Comparison of ENCODE assay signal across 38 mouse cellular contexts in the genomic region with DNA sequence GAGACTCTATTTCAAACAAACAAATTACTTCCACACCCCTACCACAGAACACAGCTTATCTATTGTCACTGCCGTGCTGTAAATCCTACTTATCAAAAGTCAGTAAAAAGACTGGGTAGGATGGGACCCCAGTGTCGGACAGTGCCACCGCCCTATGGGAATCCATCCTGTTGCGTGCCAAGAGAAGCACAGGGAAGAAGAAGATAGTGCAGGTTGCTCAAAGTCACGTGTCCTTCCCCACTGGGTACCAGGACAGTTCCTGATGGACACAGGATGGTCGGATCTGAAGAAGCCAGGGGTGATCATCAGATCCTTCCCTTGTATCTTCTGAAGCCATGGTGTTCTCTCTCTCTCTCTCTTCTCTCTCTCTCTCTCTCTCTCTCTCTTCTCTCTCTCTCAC. TPM values are rescaled to one million over a fixed set of nuclear protein-coding genes. Genes with fewer than 3 reads are reported as not detected.
"Had no signal": no experiment of that assay in that cellular context is flagged by ENCODE, and none has a peak within 500 bp of the region (broad histone marks: within the 10 kb centered on the region; RNA-seq: fewer than 3 reads in every experiment).

No protein-coding gene starts in this region.

- H3K4me3 ChIP-seq: gastrocnemius, adult 2 months; heart, embryonic 10.5 days; heart, embryonic 12.5 days; hindbrain, embryonic 13.5 days; hindbrain, embryonic 15.5 days; kidney, embryonic 15.5 days; limb, embryonic 13.5 days; limb, embryonic 15.5 days had no signal

- H3K9ac ChIP-seq: heart, embryonic 12.5 days; hindbrain, embryonic 13.5 days; hindbrain, embryonic 15.5 days; kidney, embryonic 15.5 days; limb, embryonic 13.5 days; limb, embryonic 15.5 days; liver, embryonic 14.5 days had no signal

- H3K27me3 ChIP-seq: heart, embryonic 12.5 days; hindbrain, embryonic 15.5 days; kidney, embryonic 15.5 days; limb, embryonic 13.5 days; limb, embryonic 15.5 days had no signal

- H3K4me2 ChIP-seq: heart, embryonic 12.5 days; hindbrain, embryonic 13.5 days; hindbrain, embryonic 15.5 days; kidney, embryonic 15.5 days; limb, embryonic 13.5 days; limb, embryonic 15.5 days had no signal

- H3K36me3 ChIP-seq: heart, embryonic 10.5 days; heart, embryonic 12.5 days; hindbrain, embryonic 13.5 days; hindbrain, embryonic 15.5 days; kidney, embryonic 15.5 days; limb, embryonic 13.5 days; limb, embryonic 15.5 days had no signal

- ATAC-seq: hindbrain, postnatal 0 days; intestine, embryonic 16.5 days had no signal

- H3K9me3 ChIP-seq: heart, embryonic 10.5 days; heart, embryonic 12.5 days; hindbrain, embryonic 13.5 days; hindbrain, embryonic 15.5 days; kidney, embryonic 15.5 days; limb, embryonic 13.5 days; limb, embryonic 15.5 days had no signal

- DNase-seq: gastrocnemius, adult 2 months; gastrocnemius, postnatal 10 days; gastrocnemius, postnatal 25 days; heart, adult 18-20 months; heart, postnatal 10 days; heart, postnatal 36 days; kidney, adult 11 months; kidney, adult 2 months; kidney, adult 9 months; kidney, postnatal 14 days; kidney, postnatal 36 days; layer of hippocampus, adult 9-11 months; layer of hippocampus, postnatal 36 days; left cerebral cortex, postnatal 4 days had no signal

- H3K27ac ChIP-seq: heart, embryonic 10.5 days; hindbrain, embryonic 13.5 days; hindbrain, embryonic 15.5 days; hindbrain, postnatal 0 days; kidney, embryonic 15.5 days; kidney, postnatal 0 days; limb, embryonic 13.5 days; limb, embryonic 15.5 days; liver, embryonic 14.5 days had no signal

RNA-seq across cellular contexts. Expression of a gene that starts 50.5 kb away (rescaled TPM):
- total RNA-seq: gastrocnemius, adult 2 months; gastrocnemius, postnatal 10 days; gastrocnemius, postnatal 25 days; heart, adult 18-20 months; heart, adult 8-10 months; heart, postnatal 10 days; heart, postnatal 36 days; hematopoietic stem cell, adult 5-6 weeks; hindbrain, postnatal 0 days; layer of hippocampus, adult 18-20 months; layer of hippocampus, postnatal 14 days; left cerebral cortex, adult 18-20 months; left cerebral cortex, adult 8-10 months; left cerebral cortex, postnatal 10 days; left cerebral cortex, postnatal 25 days; left cerebral cortex, postnatal 4 days had no signal
- polyA plus RNA-seq: gonadal fat pad, adult 2 months; heart, embryonic 10.5 days; heart, embryonic 12.5 days; hindbrain, embryonic 11.5 days; hindbrain, embryonic 13.5 days; hindbrain, embryonic 15.5 days; hindbrain, postnatal 0 days; intestine, embryonic 14.5 days; intestine, embryonic 16.5 days; kidney, embryonic 15.5 days; limb, embryonic 11.5 days; limb, embryonic 13.5 days; limb, embryonic 15.5 days; liver, adult 2 months had no signal
